Mouse (Mus musculus): ENCODE measurements around the gene Nrsn2.

DNA sequence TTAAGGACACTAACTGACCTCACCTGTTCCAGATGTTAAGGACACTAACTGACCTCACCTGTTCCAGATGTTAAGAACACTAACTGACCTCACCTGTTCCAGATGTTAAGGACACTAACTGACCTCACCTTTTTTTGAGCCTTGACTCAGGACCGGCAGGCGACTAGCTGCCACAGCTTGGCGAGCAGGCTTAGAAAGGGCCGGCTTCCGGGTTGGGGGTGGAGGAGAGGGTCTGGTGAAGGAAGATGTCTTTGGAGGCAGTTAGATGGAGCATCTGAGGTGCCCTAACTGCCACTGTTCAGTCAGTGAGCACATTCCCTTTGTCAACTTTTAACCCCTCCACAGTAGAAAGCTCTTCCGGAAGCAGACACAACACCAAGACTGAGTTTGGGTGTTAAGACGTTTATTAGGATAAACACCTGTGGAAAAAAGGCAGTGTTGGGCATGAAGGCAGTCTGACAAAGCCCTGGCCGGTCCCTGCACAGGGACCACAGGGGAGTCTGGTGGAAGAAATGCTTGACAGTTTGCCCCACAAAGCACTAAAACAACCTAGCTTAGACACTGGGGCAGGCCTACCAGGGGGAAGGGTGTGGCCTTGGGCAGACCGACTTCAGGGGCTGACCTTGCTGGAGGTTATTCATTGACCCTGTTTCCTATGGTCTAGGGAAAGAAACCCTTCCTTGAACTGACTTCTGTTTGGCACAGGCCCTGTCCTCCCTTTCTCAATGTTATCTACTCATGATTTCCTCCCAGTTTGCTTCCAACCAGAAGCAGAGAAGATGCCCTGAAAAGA lies 17.0 kb upstream of the Nrsn2 start:
- TF ChIP-seq POLR2A (IDR thresholded peaks at IDR 0.05; ENCODE audit: insufficient read depth, low read depth, low read length) (no peak), CTCF (IDR thresholded peaks at IDR 0.05; ENCODE audit: insufficient read depth, low read depth, low read length) (no peak)

Measured in olfactory bulb, adult 2 months (tissue).